Mouse (Mus musculus) forelimb bud, embryonic 11.5 days (tissue): ENCODE measurements at regions not wholly inside any gene's neighbourhood (a gene's known extent, or its start where the extent isn't known, plus 50 kb on each side); places are given as distances from the start of the nearest gene placed in this dataset.

Experiments used
- DNase-seq: peaks from one replicate; pipeline ENCODE4 v3.0.0-alpha.2; 2012; ENCODE audit warnings: low read depth, low spot score

DNA sequence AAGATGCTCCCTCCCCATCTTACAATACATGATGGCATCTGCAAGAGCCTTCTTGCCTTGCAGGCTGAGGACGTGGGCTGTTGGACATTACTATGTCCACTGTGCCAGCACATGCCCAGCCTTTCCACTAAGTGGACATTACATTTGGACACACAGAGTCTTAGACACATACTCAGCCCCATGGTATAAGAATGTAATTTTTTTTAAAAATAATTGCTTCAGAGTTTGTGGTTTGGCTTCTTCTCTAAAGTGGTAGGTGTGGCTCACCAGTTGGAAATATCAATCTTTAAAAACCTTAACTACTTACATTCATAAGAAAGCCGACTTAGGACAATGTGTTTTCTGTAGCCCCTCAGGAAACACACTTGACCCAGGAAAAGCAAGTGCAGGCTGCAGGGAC is 299.7 kb upstream of the Thbs1 start:
- DNase-seq: no peak

DNA sequence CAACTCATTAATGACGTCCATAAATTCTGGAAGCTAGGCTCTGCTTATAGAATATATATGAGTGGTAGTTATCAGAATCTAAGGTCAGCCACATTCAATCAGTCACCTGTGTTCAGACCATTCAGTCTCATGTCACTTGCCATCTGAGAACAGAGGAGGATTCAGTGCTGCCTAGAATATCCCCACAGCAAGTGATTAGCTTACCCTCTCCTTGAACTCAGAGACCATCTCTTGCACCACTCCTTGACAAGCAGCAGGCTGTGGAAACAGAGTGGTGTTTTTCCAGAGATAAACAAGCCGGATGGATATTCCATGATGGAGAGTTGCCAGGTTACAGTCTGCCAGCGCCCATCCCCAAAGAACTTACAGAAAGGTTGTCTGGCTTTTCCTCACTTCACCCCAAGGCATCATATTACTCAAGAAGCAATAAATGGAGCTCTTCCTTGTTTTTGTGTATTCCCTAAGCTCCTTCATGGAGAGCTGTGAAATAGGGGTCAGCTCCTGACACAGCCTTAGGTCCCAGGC is 291.9 kb upstream of the Thbs1 start:
- no peak for DNase-seq

DNA sequence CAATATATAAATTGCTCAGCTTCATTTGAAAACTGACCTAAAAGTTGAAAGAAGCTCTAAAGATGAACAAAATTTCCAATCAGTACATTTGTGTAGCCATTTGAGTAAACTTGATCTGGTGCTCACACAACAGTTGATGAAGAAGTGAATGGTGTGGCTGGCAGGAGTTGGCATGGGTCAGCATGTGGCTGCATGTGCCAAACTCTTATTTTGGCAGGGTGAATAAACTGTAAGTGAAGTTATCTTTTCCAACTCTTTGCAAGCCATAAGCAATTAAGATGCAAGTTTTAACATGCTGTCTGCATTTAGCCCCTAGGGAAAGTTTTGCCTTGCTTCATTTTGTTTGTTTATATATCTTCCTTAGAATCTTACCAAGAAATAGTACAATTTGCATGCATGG is 291.0 kb upstream of the Thbs1 start:
- no peak for DNase-seq

DNA sequence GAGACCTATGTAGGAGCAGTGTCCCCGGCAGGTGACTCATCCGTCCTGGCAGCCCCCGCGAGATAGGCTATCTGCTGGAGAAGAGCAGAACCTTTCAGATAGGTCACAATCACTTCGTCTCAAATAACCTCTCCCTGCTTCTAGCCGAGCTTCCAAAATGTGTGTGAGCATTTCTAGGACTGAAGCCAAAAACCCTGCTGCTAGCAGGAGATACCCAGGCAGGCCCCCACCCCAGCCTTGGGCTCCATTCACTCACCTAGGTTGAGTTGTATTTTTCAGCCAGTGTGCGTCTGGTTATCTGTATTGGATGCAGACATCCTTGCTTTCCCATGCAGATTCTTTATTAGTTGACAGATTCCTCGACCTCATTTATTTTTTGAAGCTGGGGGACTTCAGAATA is 286.6 kb upstream of the Thbs1 start:
- DNase-seq: no peak

DNA sequence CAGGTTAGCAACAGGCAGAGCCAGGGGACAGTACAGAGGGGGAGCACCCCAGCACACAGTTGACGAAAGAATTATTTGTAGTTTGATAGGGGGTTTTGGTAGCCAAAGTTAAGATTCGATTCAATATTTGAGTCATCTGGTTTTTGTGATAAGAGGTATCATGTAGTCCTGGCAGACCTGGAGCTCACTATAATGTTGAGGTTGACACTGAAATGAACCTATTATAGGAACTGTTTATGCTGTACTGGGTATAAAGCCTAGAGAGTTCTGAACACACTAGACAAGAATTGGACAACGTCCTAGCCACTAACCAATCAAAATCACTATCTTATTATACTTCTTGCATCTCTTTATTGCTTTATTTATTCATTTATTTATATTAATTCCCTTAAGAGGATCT is 284.4 kb upstream of the Thbs1 start:
- no peak for DNase-seq

DNA sequence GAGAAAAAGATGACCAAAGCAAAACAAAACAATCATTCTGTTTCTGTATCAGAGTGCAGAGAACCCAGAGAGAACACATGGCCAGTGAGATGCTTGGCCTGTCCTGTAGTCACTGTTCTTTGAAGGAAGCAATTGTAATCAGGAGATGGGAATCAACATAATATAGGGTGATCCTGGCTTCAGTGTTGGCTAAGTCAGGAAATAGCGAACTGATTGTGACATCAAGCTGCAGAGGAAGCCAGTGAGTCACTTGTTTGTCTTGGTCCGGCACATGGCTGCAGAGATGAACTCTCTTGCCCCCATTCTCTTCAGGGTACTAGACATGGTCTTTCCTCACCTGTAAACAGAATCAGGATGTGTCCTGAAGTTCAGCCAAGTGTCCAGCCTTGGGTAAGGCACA is 273.3 kb upstream of the Thbs1 start:
- DNase-seq: no peak

DNA sequence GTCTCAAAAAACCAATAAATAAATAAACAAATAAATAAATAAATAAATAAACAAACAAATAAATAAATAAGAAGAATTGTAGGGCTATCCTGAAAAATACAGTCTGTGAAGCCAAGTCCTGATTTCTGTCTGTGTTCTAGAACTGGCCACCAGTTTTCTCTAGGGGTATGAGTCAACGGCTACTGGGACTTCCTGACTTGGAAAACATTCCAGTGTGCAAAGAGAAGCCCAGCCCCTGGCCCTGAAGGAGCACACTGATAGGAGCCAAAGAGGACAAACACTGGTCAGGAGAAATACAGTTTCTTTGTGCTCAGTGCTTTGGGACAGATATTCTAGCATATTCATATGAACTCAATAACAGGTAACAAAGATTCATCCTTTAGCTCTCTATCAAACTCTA is 271.3 kb upstream of the Thbs1 start:
- no peak for DNase-seq

DNA sequence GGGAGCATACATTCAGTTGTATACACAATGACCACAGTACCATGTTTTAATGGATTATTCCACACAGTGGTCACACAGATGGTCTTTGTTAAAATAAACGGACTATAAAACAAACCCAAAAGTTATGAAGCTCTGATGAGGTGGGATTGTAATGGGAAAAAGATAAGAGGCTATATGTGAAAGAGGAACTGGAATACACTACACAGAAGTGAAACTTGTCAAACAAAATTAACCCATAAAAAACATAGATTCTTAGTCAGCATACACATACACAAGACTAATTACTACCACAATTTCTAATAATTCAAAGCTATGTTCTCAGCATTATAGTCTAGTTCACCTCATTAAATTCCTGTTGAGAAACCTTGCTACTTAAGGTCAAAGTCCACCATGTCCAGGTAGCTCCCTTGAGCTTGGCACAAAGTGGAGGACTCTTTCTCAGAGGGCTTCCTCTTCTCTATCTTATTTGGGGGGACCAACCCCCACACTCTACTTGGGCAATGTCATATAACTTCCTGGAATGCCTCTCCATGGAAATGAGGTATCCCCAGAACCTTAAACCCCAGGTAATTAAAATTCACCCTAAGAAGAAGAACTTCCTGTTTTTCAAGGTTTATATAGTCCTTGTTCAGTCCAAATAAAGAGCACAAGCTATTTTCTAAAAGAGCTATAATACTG is 269.2 kb upstream of the Thbs1 start:
- DNase-seq: no peak

DNA sequence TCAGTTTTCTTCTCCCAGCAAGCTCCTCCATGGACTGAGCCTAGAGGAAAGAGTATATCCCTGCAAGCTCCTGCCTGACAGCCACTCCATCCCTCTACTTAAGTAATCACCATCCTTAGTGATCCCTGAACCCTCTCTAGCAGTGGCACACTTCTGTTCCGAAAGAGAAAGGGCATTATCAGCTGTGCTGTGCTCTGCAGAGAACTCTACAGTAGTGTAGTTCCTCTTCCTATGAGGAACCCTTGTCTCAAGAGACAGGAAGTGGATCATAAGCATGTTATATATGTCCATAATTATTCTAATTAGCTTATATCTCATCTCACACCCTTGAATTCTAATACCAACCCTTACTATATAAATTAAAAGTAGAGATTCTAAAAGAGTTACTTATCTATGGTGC is 259.2 kb upstream of the Thbs1 start:
- no peak for DNase-seq

DNA sequence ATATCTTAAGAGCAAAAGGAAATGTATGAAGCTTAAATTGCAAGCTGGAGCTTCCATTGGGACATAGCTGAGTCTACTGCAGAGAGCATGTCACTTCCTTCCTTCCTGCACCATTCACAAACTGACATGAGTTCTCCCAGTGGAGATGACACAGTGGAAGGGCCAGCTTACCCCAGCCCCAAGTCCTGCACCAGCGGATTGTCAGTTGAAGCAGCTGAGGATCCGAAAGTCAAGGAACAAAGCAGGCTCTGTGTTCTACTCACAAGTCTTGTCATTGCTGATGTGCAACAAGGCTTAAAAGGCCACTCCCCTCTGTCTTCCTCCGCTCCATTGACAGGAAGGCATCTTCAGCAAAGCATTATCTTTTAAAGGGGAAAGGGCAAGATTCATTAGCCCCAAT is 249.4 kb upstream of the Thbs1 start:
- DNase-seq: no peak

DNA sequence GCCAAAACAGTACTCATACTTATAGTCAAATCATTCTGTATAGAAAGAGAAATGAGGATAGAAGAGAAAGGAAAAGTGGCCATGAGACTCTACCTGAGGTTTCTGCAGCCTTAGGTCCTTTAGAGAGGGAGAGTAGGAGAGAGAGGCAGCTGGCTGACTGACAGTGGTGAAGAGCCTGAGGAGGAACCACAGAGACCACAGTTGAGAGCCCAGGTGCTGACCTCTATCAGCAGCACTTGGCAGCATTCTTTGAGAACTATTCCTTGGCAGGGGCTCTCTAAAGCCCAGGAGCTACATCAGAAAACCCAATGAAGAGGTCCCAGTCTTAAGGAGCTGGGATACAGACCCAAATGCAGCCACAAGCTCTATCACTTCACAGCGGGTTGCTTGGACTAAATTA is 246.6 kb upstream of the Thbs1 start:
- no peak for DNase-seq

DNA sequence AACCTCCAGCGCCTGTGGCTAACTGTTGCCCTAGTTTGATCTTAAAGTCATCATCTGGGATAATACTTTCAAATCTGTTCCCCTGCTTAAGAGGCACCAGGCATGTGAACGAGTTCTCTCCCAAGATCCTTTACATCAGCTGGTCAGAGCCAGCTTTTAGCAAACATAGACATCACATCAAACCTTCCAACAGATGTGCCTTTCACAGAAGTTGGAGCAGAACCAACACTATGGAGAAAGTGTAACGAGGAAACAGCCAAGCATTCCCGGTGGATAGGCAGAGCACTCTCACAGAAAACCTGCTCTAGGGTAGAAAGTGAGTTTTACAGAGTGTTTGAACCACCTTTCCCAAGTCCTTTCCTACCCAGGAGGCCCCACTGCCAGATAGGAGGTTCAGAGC is 244.7 kb upstream of the Thbs1 start:
- no peak for DNase-seq

DNA sequence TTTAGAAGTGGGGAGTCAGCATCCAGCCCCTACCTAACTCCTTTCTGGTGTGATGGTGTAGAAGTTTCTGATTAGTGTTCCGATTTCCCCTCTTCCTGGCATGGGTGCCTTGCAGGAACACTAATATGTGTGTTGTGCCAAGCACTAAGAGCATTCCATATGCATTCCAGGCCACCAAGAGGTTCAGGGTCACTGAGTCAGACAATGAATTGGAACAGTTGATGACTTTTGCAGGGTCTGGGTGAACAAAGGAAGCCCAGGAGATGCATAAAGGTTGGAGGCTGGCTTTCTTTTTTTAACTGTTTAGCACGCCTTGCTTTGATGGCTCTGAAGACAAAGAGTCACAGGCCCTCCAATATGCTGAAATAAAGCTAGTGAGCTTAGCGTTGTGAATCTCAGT is 244.3 kb upstream of the Thbs1 start:
- peak; percentile 8 for DNase-seq

DNA sequence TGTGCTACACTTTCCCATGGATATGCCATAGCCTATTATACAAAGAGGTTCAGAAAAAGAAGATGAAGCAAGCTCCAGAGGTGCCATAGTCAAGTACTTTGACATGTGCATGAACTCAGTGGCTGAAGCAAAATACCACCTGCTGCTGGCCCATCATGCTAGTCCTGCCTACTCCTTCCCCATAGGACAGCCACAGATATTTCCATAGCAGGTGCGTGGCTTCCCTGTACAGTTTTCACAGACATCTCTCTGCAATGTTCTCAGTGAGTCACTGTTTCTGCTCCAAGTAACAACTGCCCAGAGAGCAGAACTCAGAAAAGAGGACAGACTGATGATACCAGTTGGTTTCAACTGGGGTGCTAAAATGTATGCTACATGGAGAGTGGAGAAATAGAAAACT is 242.8 kb upstream of the Thbs1 start:
- DNase-seq: no peak

DNA sequence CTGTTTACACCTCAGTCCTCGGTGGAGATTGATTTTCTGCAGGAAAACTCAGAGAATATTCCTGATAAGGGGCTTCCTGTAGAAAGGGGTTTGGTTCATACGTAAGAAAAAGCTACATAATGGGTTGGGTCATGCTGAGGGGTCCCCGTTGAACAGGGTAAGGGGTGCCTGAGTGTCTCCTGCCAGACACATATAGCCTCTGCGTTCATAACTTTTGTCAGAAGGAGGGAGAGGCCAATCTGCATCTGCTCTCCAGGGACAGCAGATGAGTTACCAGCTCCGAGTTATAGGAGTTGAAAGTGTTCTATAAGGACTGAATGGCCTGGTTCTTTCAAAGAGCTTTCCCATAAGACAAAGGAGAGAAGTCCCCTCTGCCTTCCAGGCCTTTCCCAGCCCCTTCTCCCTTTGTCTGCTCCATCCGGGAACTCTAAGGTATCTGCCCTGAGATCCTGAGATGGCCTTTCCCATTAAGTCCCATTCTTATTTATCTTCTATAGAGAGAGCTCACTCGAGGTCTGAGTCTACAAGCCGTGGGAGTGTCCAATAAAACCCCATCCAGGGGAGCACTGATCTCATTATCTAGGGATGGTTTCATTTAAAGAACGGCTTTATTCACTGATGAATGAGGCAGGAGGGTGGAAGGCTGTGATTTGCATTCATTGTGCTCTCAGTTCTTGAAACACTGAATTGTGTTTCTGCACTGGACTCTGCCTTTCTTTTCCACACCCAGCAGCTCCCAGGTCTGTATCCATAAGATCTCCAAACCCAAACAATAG is 240.0 kb upstream of the Thbs1 start:
- DNase-seq: no peak

DNA sequence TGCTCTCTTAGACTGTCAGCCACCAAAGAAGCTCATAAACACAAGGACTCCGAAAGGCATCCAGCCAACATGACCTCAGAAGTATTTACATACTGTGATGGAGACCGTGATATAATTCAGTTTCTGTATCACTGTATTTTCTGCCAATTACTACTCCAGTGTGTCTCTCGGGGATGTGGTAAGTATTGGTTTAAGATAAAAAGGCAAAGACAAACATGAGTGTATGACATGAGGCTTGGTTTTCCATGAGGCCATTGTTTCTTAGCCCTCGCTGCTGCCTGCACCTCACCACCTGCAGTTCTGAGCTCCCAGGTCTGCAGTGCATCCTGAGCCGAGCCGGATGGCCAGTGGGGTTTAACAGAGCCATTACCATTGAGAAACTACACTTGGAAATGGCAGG is 233.9 kb upstream of the Thbs1 start:
- DNase-seq: no peak

DNA sequence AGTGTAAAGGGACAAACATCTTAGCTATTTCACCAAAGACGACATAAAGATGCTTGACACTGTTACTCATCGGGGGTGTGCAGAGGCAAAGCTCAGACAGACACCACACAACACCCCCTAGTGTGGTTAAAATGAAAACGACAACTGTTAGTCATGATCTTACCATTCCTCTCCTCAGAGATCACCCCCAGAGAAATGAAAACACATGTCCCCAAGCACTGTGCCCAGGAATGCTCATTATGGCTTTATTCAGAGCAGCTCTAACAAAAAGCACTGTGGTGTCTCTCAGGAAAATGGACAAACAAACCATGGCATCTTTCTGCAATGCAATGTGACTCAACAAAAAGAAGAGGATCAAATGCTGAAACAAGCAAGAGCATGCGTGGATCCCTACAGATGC is 229.5 kb upstream of the Thbs1 start:
- no peak for DNase-seq

DNA sequence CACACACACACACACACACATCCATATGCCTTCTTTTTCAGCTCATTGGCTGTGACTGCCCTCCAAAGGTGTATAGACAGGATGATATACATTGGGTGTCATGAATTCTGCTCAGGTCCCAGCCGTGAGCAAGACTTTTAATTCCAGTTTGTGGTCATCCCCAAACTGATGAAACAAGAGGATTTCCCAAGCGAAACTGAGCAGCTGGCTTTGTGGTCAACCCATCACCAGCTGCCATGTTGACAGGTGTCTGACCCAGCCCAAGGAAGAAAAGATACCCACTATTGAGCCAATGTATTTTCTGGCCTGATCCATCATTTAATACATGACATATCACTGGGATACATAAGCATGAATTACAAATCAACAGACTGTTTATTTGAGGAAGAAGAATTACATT is 228.8 kb upstream of the Thbs1 start:
- no peak for DNase-seq

DNA sequence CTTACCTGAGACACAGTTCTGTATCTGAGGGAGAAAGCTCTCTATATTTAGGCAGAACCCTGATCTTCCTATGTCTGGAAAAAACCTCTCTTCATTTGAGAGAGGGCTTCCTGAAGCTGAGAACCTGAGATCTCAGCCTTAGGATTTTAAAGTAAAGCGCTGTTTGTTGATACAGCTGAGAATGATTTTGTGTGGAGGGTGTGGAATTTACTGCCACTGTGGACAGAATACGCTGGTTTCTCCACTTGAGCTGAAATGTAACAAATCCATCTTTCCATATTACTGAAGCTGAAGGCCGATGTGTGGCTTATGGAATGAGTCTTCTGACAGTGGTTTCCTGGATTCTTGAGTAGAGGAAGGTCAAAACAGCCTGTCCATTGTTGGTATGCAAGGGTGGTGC is 225.2 kb upstream of the Thbs1 start:
- no peak for DNase-seq

DNA sequence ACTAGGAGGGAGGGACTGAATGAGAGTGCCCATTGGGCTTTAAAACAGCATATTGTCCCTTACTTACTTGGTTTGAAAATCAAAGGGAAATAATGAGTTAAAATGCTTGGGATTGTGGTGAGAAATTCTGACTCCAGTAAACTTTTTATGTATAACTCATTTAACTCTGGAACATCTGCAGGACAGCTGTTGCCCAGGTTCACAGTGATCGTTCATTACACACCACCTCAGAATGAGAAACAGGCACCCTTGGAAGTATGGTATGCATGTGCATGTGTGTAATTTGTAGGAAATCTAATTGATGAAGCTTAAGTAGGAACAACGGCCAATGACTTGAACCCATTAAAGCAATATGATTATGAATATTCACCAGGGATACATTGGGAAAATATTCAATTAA is 210.4 kb upstream of the Thbs1 start:
- DNase-seq: peak; percentile 68

DNA sequence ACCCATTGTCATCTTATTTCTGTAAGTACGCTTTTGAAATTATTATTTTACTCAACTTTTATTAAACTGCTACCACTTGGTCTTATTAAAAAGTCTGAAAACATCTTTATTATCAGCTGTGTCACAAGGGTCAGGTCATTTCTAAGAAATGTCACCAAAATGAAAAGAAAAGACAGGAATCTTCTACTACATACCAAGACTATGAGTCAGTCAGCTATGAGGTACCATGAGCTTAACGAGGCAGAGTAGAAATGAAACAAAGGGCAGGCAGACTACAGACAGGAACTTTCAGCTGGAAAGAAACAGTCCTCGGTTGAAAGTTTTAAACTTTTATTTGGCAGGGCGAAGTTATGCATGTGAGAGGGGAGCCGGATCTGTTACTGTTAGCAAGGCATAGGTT is 208.8 kb upstream of the Thbs1 start:
- no peak for DNase-seq

DNA sequence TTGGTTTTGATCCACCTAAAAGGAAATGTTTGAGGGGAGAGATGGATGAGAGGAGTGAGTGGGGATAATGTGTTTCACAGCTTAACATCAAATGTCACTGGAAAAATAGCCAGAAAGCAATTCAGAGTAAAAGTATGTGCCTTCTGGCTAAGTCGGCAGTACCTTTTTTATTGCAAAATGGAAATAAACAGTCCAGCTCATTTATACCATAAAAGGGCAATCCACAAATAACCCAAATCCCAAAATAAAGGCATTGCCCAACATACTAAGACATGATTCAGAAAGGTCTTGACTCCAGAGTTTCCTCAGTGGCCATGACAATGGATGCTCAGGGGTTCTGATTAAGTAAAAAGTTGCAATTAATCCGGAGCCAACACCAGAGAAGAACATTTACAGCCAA is 208.0 kb upstream of the Thbs1 start:
- DNase-seq: no peak

DNA sequence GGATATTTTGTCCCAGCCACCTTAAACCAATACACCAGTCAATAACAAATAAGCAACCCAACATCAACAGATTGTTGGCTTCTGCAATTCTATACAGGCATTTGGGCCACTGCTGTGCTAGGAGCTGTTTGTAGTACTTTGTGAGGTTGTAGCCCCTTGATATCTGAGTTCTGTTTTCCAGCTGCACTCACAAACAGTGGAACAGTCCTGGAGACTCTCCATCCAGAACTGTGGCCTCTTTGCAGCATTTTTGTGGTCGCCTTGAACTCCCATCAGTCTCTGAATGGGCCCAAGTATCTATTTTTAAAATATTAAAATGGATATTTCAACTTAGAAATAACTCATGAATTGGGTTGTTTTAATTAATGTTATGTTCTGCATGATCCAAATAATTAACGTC is 205.2 kb upstream of the Thbs1 start:
- no peak for DNase-seq
